Comparison of ENCODE assay signal across 8 mouse cellular contexts in the genomic region with DNA sequence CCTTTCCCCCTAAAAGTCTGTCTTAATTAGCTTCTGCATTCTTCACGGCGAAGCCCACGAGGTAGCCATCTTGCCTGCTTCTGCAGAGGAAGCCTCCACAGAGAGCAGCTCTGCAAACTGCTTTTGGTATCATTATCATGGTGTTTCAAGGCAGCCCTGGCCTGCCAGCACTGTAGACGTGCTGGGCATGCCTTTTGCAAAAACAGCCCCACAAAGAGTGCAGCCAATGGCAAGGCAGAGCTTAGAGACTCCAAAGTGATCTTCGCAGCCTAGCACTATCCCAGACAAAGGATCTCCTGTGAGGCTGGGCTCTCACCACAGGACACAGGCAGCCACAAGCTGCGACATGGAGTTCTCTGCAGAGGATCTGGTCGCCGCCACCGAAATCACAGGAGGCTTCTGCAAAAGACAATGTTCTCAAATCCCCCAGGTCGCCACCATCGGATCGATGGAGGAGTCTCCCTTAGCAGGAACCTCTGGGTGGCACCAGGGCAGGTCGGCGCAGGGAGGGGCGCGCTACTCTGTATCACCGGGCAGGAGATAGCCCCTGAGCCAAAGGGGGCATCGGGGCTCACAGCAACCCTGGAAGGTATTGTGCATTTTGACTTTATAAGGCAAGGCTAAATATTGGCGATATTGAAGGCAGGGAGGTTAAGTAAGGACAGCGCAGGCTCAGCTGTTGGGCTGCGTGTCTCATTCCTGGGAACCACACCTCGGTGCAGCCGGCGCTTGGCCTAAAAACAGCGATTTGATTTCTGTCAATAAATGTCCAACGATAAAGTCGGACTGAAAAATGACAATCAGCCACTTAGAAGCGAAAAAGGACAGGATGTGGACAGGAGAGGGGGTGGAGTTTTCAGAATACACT. TPM values are rescaled to one million over a fixed set of nuclear protein-coding genes. Genes with fewer than 3 reads are reported as not detected.
DNase-seq lines count a peak whose midpoint lies in the region; TF ChIP-seq lines count a peak whose summit lies in the region.

No protein-coding gene starts in this region.

- no peak; the same call in none of the 2 replicates for TF ChIP-seq POLR2A in cortical plate, adult 2 months (IDR thresholded peaks at IDR 0.05; ENCODE audit: extremely low read depth, insufficient read depth, low read length)

- DNase-seq in adrenal gland, adult (ENCODE audit: inconsistent age in 2 of 2, low spot score in 1 of 2): peak; percentile 76 to 89
- peak; percentile 60 for DNase-seq in gastrocnemius, postnatal 10 days
- DNase-seq in hindlimb bud, embryonic 11.5 days (ENCODE audit: extremely low spot score, low read depth, low spot score): peak; percentile 75
- peak; percentile 74 to 79 for DNase-seq in left cerebral cortex, adult 2 months (ENCODE audit: extremely low spot score in 1 of 2, low spot score in 2 of 2)
- peak; percentile 77 to 84 for DNase-seq in lung, postnatal 4 days
- peak; percentile 89 for DNase-seq in right cerebral cortex, adult 18-20 months
- DNase-seq in urinary bladder, postnatal 25 days (ENCODE audit: low spot score): peak; percentile 47

- H3K4me3 ChIP-seq in cortical plate, adult 2 months (ENCODE audit: insufficient read depth, low read length): peak overlapping the region; percentile 55
- H3K4me3 ChIP-seq in left cerebral cortex, adult 2 months: peak overlapping the region; percentile 62

- H3K27ac ChIP-seq in cortical plate, adult 2 months (ENCODE audit: insufficient read depth, low read length): peak overlapping the region; percentile 70
- H3K27ac ChIP-seq in left cerebral cortex, adult 2 months: peak overlapping the region; percentile 96

- H3K4me1 ChIP-seq in cortical plate, adult 2 months (ENCODE audit: control insufficient read depth, insufficient read depth, low read length): no peaks in the 10 kb centered on the region; the same call in 1 of the 2 replicates

- TF ChIP-seq CTCF in cortical plate, adult 2 months (IDR thresholded peaks at IDR 0.05; ENCODE audit: extremely low read depth, insufficient read depth, low read length): no peak
- no peak for TF ChIP-seq CTCF in left cerebral cortex, adult 2 months (IDR thresholded peaks at IDR 0.05)

- intact Hi-C loops in left cerebral cortex, adult 2 months (cut with DNase I): loop anchor here (1.0 to 5.0 kb wide), 4 partner anchors 15 to 117 kb away; a partner anchor contains a TSS

RNA-seq across cellular contexts. Expression of a gene that starts 43.4 kb away (rescaled TPM):
- 3.0 and 3.2 TPM in 2 replicates for polyA plus RNA-seq in cortical plate, adult 2 months (2012; rRNA removed)
- total RNA-seq in gastrocnemius, postnatal 10 days (2021): 10 to 100 TPM; 15.3 to 26.2 TPM
- 10 to 100 TPM; 14.4 to 15.4 TPM for total RNA-seq in left cerebral cortex, adult 2 months (2021)

RNA-seq across cellular contexts. Expression of a gene that starts 55.0 kb away (rescaled TPM):
- polyA plus RNA-seq in cortical plate, adult 2 months (2012; rRNA removed): 35.3 and 36.5 TPM in 2 replicates
- 10 to 100 TPM; 19.8 to 22.0 TPM for total RNA-seq in gastrocnemius, postnatal 10 days (2021)
- 10 to 100 TPM; 36.4 to 38.5 TPM for total RNA-seq in left cerebral cortex, adult 2 months (2021)

Comparison
In these comparisons a context has a peak if more than half of its experiments do, and no peak if none do; other contexts are left out.
1. Peak in every context shown above with its lines: DNase-seq, H3K4me3 ChIP-seq and H3K27ac ChIP-seq.